ENCODE assay signal across 8 mouse cellular contexts in the genomic region with DNA sequence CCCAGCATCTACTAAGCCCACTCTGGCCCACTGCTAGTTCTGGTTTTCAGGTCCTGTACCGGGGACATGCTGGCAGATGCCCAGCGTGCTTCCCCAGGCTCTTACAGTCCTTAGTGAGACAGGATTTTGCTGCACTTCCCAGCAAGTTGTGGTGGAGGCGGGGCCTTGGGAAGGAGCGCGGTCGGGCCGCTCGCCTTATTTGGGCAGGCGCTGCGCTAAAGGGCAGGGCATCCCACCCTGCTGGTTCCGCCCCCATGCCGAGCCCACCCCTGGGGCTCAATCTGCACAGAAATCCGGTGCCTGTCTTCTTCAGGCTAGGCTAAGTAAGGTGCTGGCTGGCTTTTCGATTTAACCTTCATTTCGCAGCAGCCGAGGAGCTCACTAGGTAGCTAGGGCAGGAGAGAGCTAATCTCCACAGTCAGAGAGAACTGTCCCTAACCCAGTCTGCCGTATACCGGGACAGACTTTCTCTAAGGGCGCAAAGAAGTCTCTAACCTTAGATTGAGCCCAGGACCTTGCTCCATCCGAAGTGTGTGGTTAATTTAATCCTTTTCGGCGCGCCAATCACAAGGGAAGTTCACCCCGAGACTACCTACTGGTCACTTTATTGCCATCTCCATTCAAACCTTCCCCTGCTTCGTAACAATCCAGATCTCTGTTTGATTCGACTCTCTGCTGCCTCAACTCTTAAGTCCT. TPM values are rescaled to one million over a fixed set of nuclear protein-coding genes. Genes with fewer than 3 reads are reported as not detected.
DNase-seq lines count a peak whose midpoint lies in the region; ATAC-seq lines count a peak whose summit lies in the region.

No protein-coding gene starts in this region.

- H3K27me3 ChIP-seq in forebrain, embryonic 15.5 days: peaks cover 7% of the 10 kb centered on the region; the same call in 1 of the 2 replicates
- peaks cover 4% of the 10 kb centered on the region for H3K27me3 ChIP-seq in limb, embryonic 12.5 days
- peaks cover 24% of the 10 kb centered on the region for H3K27me3 ChIP-seq in midbrain, embryonic 13.5 days

- peak overlapping the region; percentile 33 for H3K4me3 ChIP-seq in forebrain, embryonic 15.5 days
- peak overlapping the region; percentile 33 for H3K4me3 ChIP-seq in limb, embryonic 12.5 days (replicated peaks)
- H3K4me3 ChIP-seq in midbrain, embryonic 13.5 days (replicated peaks): peak overlapping the region; percentile 33

- peak overlapping the region; percentile 57 for H3K4me2 ChIP-seq in forebrain, embryonic 15.5 days (replicated peaks)
- peak overlapping the region; percentile 60 for H3K4me2 ChIP-seq in limb, embryonic 12.5 days
- peak overlapping the region; percentile 55 for H3K4me2 ChIP-seq in midbrain, embryonic 13.5 days (replicated peaks)

- no peaks in the 10 kb centered on the region for H3K9me3 ChIP-seq in forebrain, embryonic 15.5 days
- H3K9me3 ChIP-seq in limb, embryonic 12.5 days: no peaks in the 10 kb centered on the region
- no peaks in the 10 kb centered on the region for H3K9me3 ChIP-seq in midbrain, embryonic 13.5 days

- DNase-seq in testis, postnatal 10 days (ENCODE audit: low spot score): peak; percentile 82
- DNase-seq in frontal cortex, adult 2 months (ENCODE audit: extremely low spot score in 1 of 2, low spot score in 1 of 2): no peak

- H3K9ac ChIP-seq in forebrain, embryonic 15.5 days (replicated peaks): peak overlapping the region; percentile 41
- peak overlapping the region; percentile 37; the same call in 1 of the 2 replicates for H3K9ac ChIP-seq in limb, embryonic 12.5 days (replicated peaks)
- H3K9ac ChIP-seq in midbrain, embryonic 13.5 days (replicated peaks): peak overlapping the region; percentile 54

- peaks cover 9% of the 10 kb centered on the region for H3K4me1 ChIP-seq in forebrain, embryonic 15.5 days
- peaks cover 56% of the 10 kb centered on the region for H3K4me1 ChIP-seq in limb, embryonic 12.5 days (replicated peaks)
- peaks cover 12% of the 10 kb centered on the region for H3K4me1 ChIP-seq in midbrain, embryonic 13.5 days (replicated peaks)

- WGBS in forebrain, embryonic 15.5 days: 3% methylated on average over 26 of the region's 26 CpGs
- 5% methylated on average over 26 of the region's 26 CpGs for WGBS in limb, embryonic 12.5 days
- WGBS in midbrain, embryonic 13.5 days: 3% methylated on average over 26 of the region's 26 CpGs

- H3K27ac ChIP-seq in forebrain, embryonic 15.5 days (replicated peaks): no peak overlapping the region
- peak overlapping the region; percentile 76 for H3K27ac ChIP-seq in limb, embryonic 12.5 days
- no peak overlapping the region for H3K27ac ChIP-seq in midbrain, embryonic 13.5 days

- ATAC-seq in CD4-positive, CD25-positive, alpha-beta regulatory T cell, adult 4 months: peak; percentile 54
- ATAC-seq in activated CD4-positive, CD25-positive, alpha-beta regulatory T cell, adult 4 months: peak; percentile 40
- ATAC-seq in forebrain, embryonic 15.5 days (replicated peaks): 0 out of 2 replicates have a peak, but pooled peaks have one; percentile 32
- ATAC-seq in hematopoietic stem cell, adult 5-6 weeks (replicated peaks in 1 of 2; ENCODE audit: insufficient read depth in 1 of 2, low FRiP score in 2 of 2, low TSS enrichment in 1 of 2, low read depth in 1 of 2, poor library complexity in 2 of 2, severe bottlenecking in 2 of 2): peak; percentile 77 to 81
- peak; percentile 84 for ATAC-seq in limb, embryonic 12.5 days (ENCODE audit: insufficient number of reproducible peaks, insufficient read depth, low FRiP score, low TSS enrichment, low read depth)
- ATAC-seq in midbrain, embryonic 13.5 days: peak; percentile 27; the same call in 1 of the 2 replicates

- no peaks in the 10 kb centered on the region for H3K36me3 ChIP-seq in forebrain, embryonic 15.5 days
- no peaks in the 10 kb centered on the region for H3K36me3 ChIP-seq in limb, embryonic 12.5 days
- no peaks in the 10 kb centered on the region for H3K36me3 ChIP-seq in midbrain, embryonic 13.5 days

RNA-seq across cellular contexts. Expression of gene Txn2, which starts 23.4 kb away (rescaled TPM):
- 100 to 1,000 TPM; 232 to 276 TPM for polyA plus RNA-seq in CD4-positive, CD25-positive, alpha-beta regulatory T cell, adult 4 months (2017; shearing (Covaris generic))
- 100 to 1,000 TPM; 219 to 245 TPM for polyA plus RNA-seq in activated CD4-positive, CD25-positive, alpha-beta regulatory T cell, adult 4 months (2017; shearing (Covaris generic))
- 230 and 238 TPM in 2 replicates for polyA plus RNA-seq in forebrain, embryonic 15.5 days (2015; fragmentation: Nextera tagmentation; extraction: Ambion mirVana)
- 45.3 and 54.5 TPM in 2 replicates for total RNA-seq in hematopoietic stem cell, adult 5-6 weeks (2017)
- 215 and 217 TPM in 2 replicates for polyA plus RNA-seq in limb, embryonic 12.5 days (2016; fragmentation: Nextera tagmentation; extraction: Ambion mirVana)
- polyA plus RNA-seq in midbrain, embryonic 13.5 days (2015; fragmentation: Nextera tagmentation; extraction: Ambion mirVana): 227 and 234 TPM in 2 replicates
- 198 and 213 TPM in 2 replicates for polyA plus RNA-seq in frontal cortex, adult 2 months (2012; rRNA removed)

RNA-seq across cellular contexts. Expression of gene Foxred2, which starts 51.1 kb away (rescaled TPM):
- polyA plus RNA-seq in CD4-positive, CD25-positive, alpha-beta regulatory T cell, adult 4 months (2017; shearing (Covaris generic)): 1 to 10 TPM; 2.8 to 4.2 TPM
- 1 to 10 TPM; 2.0 TPM for polyA plus RNA-seq in activated CD4-positive, CD25-positive, alpha-beta regulatory T cell, adult 4 months (2017; shearing (Covaris generic))
- 13.8 and 14.5 TPM in 2 replicates for polyA plus RNA-seq in forebrain, embryonic 15.5 days (2015; fragmentation: Nextera tagmentation; extraction: Ambion mirVana)
- total RNA-seq in hematopoietic stem cell, adult 5-6 weeks (2017): 31.9 and 38.8 TPM in 2 replicates
- polyA plus RNA-seq in limb, embryonic 12.5 days (2016; fragmentation: Nextera tagmentation; extraction: Ambion mirVana): 6.4 and 7.5 TPM in 2 replicates
- polyA plus RNA-seq in midbrain, embryonic 13.5 days (2015; fragmentation: Nextera tagmentation; extraction: Ambion mirVana): 6.9 and 8.1 TPM in 2 replicates
- 15.5 and 17.0 TPM in 2 replicates for polyA plus RNA-seq in frontal cortex, adult 2 months (2012; rRNA removed)

Comparison
In these comparisons a context has a peak if more than half of its experiments do, and no peak if none do; other contexts are left out.
1. ATAC-seq: peak in every context shown above with its lines; median percentile 84 in limb, embryonic 12.5 days; 79 in hematopoietic stem cell, adult 5-6 weeks; 54 in CD4-positive, CD25-positive, alpha-beta regulatory T cell, adult 4 months; 40 in activated CD4-positive, CD25-positive, alpha-beta regulatory T cell, adult 4 months; 32 in forebrain, embryonic 15.5 days; 27 in midbrain, embryonic 13.5 days.